Mouse (Mus musculus) testis, adult 10 weeks (tissue): Measurements from ENCODE around the gene Cetn4. TPM values are rescaled to one million over a fixed set of nuclear protein-coding genes. Genes with fewer than 3 reads are reported as not detected.

Experiments used
- polyA plus RNA-seq: library from polyadenylated mRNA; stranded (reverse); fragments of 350-450 nt; fragmentation: Illumina TruSeq; extraction: RNeasy Lipid Tissue Mini Kit (QIAGEN cat#74804); gene quantifications from one replicate; pipeline ENCODE4 v1.2.3, GENCODE M21; 2014; ENCODE audit warnings: low read depth, low replicate concordance

Gene Cetn4
- polyA plus RNA-seq = 1,980 TPM

DNA sequence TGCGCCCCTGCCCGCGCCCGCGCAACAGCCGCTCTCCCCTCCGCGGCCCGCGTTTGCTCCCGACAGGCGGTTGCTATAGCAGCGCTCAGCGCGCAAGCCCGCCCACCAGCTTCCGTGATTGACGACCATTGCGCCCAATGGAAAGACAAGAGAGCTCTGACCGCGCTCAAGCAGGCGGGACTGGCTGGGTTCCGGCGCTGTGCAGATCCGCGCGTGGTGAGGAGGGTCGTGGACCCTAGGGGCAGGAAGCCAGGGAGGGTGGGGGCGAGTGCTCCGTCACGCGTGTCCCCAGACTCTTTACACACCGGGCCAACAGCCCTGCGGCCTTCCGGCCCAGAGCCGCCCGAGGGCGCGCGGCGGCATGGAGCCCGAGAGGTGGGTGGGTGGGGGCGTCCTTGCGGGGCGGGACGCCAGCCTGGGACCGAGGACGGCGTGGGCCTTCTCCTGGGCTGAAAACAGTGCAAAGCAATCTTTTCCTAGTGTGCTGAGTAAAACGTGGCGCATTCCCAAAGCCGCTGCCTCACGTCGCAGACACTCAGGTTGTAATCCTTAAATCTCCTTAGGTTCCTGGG, at the start of gene Cetn4, which contains the start of gene Bbs12:
Gene Cetn4, minus strand, starts transcription at position 339 of the 572 bp plus-strand sequence.
Gene Bbs12, plus strand, starts transcription at position 185 of the 572 bp plus-strand sequence.

GRCm38 (mm10) chr3:37348221-37349165, 36.0 kb upstream of the Cetn4 start, which contains the start of gene Fgf2:
TSS of gene Fgf2 (plus strand) at chr3:37348346.

Other genes starting within 250 kb of the Cetn4 start
- gene Adad1, start 249.2 kb downstream of the Cetn4 start, polyA plus RNA-seq = 817 TPM
- gene Il2, start 186.7 kb downstream of the Cetn4 start, polyA plus RNA-seq = 0.80 TPM
- 1.1 TPM for gene Il21, start 80.1 kb downstream of the Cetn4 start, polyA plus RNA-seq
- gene Bbs12, start 154 bp downstream of the Cetn4 start, polyA plus RNA-seq = 10.7 TPM
- 5.7 TPM for gene Fgf2, start 35.6 kb upstream of the Cetn4 start, polyA plus RNA-seq
- gene Spata5, start 107.2 kb upstream of the Cetn4 start, polyA plus RNA-seq = 135 TPM
- 1.2 TPM for gene Nudt6, start 107.5 kb upstream of the Cetn4 start, polyA plus RNA-seq